Mouse (Mus musculus): ENCODE results near the gene Cyp2e1. TPM values are rescaled to one million over a fixed set of nuclear protein-coding genes. Genes with fewer than 3 reads are reported as not detected.

Cyp2e1 gene
- total RNA-seq, 2 experiments from 2014 or later, result 200 to 317 TPM

DNA sequence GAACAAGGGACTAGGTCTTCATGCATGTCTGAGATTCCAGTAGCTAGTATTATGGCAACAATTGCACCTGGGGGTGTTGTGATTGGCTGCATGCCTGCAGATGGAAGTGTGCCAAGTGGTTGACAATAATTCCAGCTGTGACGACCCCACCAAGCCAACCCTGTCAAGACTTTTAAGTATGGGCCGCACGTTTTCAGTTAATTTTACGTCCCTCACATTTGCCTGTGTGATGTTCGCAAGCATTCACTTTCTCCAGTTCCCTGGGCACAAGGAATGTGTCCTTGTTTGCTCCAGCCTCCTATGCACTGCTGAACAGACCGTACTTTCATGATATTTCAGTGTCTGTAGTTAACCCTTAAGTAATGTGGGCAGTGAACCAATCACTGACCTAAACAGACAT, 39.1 kb downstream of the Cyp2e1 start:
- no peak for DNase-seq (ENCODE audit: low spot score in 2 of 2)

DNA sequence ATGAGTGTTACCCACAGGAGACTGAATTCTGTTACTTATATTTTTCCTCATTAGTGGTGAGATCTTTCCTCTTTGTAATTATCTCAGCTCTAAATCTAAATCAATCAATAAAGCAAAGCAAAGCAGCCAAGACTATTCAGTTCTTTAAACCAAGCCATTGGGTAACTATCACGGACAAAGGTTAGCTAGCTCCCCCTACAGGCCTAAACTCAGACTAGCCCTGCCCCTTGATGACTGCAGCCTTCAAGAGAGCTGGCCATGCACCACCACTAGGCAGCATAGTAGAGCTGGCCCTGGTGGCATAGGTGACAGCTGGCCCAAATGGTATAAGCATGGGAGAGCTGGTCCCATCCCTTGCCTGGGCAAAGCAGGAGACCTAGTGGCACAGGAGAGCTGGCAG, 42.2 kb downstream of the Cyp2e1 start:
- peak; percentile 44 to 47 for DNase-seq (ENCODE audit: low spot score in 2 of 2)

DNA sequence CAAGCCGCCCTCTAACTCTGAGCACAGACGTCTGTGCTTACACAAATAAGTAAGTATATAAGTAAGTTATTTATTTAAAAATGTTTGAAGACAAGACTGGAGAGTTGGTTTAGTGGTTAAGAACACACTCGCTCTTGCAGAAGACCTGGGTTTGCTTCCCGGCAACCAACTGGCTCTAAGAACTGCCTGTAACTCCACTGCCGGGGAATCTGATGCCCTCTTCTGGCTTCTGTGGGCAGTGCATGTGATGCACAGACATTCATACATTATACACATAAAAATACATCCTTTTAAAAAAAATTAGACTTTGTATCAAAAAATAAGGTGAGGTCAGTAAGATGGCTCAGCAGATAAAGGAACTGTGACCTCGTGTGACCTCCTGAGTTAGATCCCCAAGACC, 47.0 kb downstream of the Cyp2e1 start:
- DNase-seq (ENCODE audit: low spot score in 2 of 2), result no peak

DNA sequence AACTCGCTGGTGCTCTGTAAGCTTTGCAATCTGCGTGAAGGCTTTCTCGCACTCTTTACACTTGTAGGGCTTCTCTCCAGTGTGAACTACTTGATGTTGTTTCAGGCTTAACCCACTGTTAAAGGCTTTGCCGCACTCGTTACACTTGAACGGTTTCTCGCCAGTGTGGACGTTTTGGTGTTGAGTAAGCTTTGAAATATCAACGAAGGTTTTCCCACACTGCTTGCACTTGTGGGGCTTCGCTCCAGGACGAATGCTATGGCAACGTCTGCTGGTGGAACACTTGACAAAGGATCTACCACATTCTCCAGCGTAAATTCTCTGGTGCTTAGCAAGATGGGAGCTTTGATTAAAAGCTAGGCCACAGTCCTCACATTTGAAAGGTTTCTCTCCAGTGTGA, 48.2 kb downstream of the Cyp2e1 start:
- DNase-seq (ENCODE audit: low spot score in 2 of 2), result no peak

DNA sequence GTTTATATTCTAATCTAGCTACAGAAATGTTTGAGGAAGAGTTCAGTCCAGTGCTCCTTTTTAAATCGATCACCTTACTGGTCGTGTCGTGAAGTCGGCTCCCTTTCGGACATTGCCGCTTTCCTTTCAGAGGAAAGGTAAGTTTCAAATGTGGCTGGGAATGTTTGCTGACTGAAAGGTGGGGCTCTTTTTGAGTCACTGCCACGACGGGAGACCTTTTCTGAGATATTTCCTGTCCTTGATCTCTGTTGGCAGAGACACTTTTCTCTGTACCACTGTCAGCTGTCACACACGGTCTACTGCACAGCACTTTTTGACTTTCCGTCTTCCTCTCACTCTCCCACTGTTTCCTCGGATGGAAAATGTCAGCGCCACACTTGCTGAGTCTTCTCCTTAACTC, 49.3 kb downstream of the Cyp2e1 start:
- DNase-seq (ENCODE audit: low spot score in 2 of 2), result no peak

DNA sequence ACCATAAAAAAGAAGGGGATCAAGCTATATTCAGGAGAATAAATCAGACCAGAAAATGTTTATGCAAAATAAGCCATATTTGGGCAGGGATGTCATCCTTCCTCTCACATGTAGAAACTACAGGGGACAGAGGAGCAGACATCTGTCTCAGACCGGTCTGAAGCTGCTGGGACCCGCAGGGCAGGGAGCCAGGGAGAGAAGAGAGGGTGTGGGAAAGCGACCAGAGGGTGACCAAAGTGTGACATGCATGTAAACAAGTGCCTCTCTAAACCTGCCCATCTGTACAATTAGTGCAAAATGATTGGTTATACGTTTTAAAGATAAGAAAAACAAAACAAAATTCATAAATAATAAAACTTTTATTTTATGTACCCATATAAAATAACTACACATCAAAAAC, 56.6 kb downstream of the Cyp2e1 start:
- no peak for DNase-seq (ENCODE audit: low spot score in 2 of 2)

DNA sequence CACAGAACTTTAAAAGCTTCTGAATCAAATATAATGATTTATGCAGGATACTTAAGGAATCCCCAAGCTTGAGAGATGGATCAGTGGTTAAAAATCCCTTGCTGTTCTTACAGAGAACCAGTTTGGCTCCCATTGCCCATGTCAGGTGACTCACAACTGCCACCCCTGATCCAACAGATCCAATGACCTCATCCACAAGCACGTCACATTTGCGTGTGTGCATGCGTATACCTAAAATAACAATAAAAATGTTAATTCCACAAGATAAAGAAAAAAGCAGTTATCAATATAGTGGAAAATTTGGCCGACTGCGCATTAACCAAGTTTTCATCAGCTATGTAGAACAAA, 57.7 kb downstream of the Cyp2e1 start:
- DNase-seq (ENCODE audit: low spot score in 2 of 2), result no peak

DNA sequence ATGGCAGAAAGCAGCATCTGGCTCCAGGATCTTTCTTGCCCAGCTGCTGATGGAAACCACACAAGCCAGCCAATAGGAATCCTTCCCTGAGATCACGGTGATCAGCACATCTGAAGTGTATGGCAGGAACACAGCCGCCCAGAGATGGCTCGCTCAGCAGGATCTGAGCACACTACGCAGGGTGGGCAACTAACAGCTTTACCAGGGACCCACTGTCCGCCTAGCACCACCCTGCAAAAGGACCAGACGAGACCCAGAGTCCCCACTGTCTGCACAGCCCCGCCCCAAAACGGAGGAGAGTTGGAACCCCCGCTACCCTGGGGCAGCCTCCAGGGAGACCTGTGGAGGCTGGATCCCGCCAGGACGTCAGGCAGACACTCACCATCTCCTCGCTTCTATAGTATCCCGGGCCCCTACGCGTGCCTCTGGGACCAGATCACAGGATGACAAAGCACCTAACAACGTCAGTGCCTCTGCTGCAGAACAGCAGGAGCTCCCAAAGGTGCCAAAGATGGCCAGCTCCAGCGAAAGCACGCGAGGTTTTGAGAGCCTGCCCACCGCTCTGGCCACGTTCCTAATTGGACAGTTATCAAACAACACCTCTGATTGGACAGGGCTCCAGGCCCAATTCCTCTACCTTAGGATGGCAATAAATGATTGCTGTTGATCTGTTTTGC, 58.3 kb downstream of the Cyp2e1 start, which contains the start of gene Zfp941:
Gene Zfp941 (minus strand): TSS at position 526 of the 677 bp plus-strand sequence.
- DNase-seq (ENCODE audit: low spot score in 2 of 2), result peak in 1 of 2 experiments; percentile 27

DNA sequence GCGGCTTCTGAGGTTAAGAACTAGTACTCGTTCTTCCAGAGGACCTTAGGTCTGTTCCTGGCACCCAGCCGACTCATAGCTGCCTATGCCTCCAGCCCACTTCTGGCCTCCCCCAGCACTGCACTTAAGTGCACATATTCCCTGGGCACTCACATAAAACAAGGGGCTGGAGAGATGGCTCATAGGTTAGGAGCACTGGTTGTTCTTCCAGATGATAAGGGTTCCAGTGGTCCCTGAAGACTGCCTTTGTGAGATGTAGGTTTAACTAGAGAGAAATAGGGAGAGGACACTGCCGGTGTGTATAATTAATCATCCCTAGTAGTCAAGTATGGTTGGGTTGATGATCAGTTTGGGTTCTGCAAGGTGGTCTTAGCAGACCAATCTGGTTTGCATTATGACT, 59.2 kb downstream of the Cyp2e1 start:
- no peak for DNase-seq (ENCODE audit: low spot score in 2 of 2)

Other genes starting within 250 kb of the Cyp2e1 start
- gene Olfr538, start 195.9 kb upstream of the Cyp2e1 start, total RNA-seq (2021), result not detected
- gene Olfr46, start 162.5 kb upstream of the Cyp2e1 start, total RNA-seq (2021), result not detected
- gene Olfr61, start 134.8 kb upstream of the Cyp2e1 start, total RNA-seq (2021), result not detected
- gene Olfr53, start 117.3 kb upstream of the Cyp2e1 start, total RNA-seq (2021), result not detected
- gene Olfr539, start 103.8 kb upstream of the Cyp2e1 start, total RNA-seq (2021), result under 1 TPM in 1 of 2 experiments, not detected in 1; 0.03 TPM
- gene Olfr45, start 81.8 kb upstream of the Cyp2e1 start, total RNA-seq (2021), result not detected
- not detected for gene Olfr541, start 66.5 kb upstream of the Cyp2e1 start, total RNA-seq (2021)
- under 1 TPM in 1 of 2 experiments, not detected in 1; 0.19 TPM for gene Syce1, start 24.1 kb downstream of the Cyp2e1 start, total RNA-seq (2021)
- gene Zfp941, start 58.4 kb downstream of the Cyp2e1 start, total RNA-seq (2021), result 1 to 10 TPM; 2.0 to 2.8 TPM
- 1 to 10 TPM in 1 of 2 experiments, under 1 TPM in 1; 0.76 to 1.1 TPM for gene Urah, start 71.3 kb downstream of the Cyp2e1 start, total RNA-seq (2021)
- gene Scgb1c1, start 81.8 kb downstream of the Cyp2e1 start, total RNA-seq (2021), result not detected
- gene Odf3, start 84.1 kb downstream of the Cyp2e1 start, total RNA-seq (2021), result under 1 TPM; 0.26 to 0.40 TPM
- gene Gm45785, start 92.6 kb downstream of the Cyp2e1 start, total RNA-seq (2021), result under 1 TPM; 0.36 to 0.61 TPM
- gene Ric8a, start 93.2 kb downstream of the Cyp2e1 start, total RNA-seq (2021), result 10 to 100 TPM; 49.5 to 65.5 TPM
- gene Bet1l, start 93.8 kb downstream of the Cyp2e1 start, total RNA-seq (2021), result 10 to 100 TPM; 37.8 to 42.8 TPM
- 100 to 1,000 TPM; 100 to 116 TPM for gene Psmd13, start 118.2 kb downstream of the Cyp2e1 start, total RNA-seq (2021)
- gene Sirt3, start 118.6 kb downstream of the Cyp2e1 start, total RNA-seq (2021), result 10 to 100 TPM; 28.6 to 45.7 TPM
- 1,000 to 10,000 TPM; 1,018 to 1,993 TPM for gene Cox8b, start 136.7 kb downstream of the Cyp2e1 start, total RNA-seq (2021)
- 1 to 10 TPM in 1 of 2 experiments, under 1 TPM in 1; 0.96 to 1.5 TPM for gene Nlrp6, start 157.2 kb downstream of the Cyp2e1 start, total RNA-seq (2021)
- gene Pgghg, start 177.7 kb downstream of the Cyp2e1 start, total RNA-seq (2021), result 10 to 100 TPM; 30.4 to 32.3 TPM
- 1 to 10 TPM; 1.4 to 1.7 TPM for gene Ifitm5, start 186.6 kb downstream of the Cyp2e1 start, total RNA-seq (2021)
- 1 to 10 TPM in 1 of 2 experiments, not detected in 1; 1.2 TPM for gene Gm45717, start 192.2 kb downstream of the Cyp2e1 start, total RNA-seq (2021)
- 100 to 1,000 TPM; 433 to 585 TPM for gene Ifitm2, start 192.2 kb downstream of the Cyp2e1 start, total RNA-seq (2021)
- 1 to 10 TPM; 6.9 to 9.8 TPM for gene Ifitm1, start 203.5 kb downstream of the Cyp2e1 start, total RNA-seq (2021)
- gene Ifitm3, start 247.0 kb downstream of the Cyp2e1 start, total RNA-seq (2021), result 100 to 1,000 TPM in 1 of 2 experiments, 10 to 100 TPM in 1; 94.2 to 155 TPM